Mouse (Mus musculus) liver, postnatal 0 days (tissue): ENCODE data around the gene Tns4.

ENCODE experiments used
- CTCF ChIP-seq: sonication (generic); IDR thresholded peaks from 2 replicates; pipeline ENCODE4 v1.5.1; 2016; ENCODE audit warnings: antibody characterized with exemption, low read depth
- EP300 ChIP-seq: IDR thresholded peaks from 2 replicates; pipeline ENCODE4 v1.6.1; 2016; ENCODE audit warnings: antibody characterized with exemption, low read depth, mild to moderate bottlenecking

DNA sequence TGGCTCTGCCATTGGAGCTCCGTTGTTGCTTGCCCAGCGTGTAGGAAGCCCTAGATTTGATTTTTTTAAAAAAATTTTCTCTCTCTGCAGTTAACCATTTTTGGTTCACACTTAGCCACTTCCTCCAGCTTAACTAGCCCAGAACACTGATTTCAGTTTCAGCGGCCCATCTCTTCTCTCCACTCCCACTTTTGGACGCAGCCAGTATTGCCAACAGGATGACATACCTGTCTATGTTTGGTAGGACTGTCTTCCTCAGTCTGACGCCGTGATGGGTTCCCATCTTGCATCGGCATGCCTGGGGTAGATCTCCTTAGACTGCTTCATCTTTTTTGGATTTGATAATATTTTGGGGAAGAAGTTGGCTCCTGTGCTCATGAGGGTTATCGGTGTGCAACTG is 1.3 kb upstream of the Tns4 start:
- TF ChIP-seq CTCF, result no peak
- TF ChIP-seq EP300, result no peak
